Mouse (Mus musculus): Measurements from ENCODE around the gene Tnni1. TPM values are rescaled to one million over a fixed set of nuclear protein-coding genes. Genes with fewer than 3 reads are reported as not detected.
A peak's percentile ranks its signal among the peaks of the same experiment; 100 is the strongest.

The Tnni1 gene
- total RNA-seq (2021), result 100 to 1,000 TPM; 310 to 354 TPM
- long read RNA-seq, experiment 1, partial matches to known transcripts, result 1 of 16 reads
- long read RNA-seq, experiment 1, other reads (novel, unspliced or antisense), result 15 of 16 reads
- long read RNA-seq, experiment 2, partial matches to known transcripts, result 2 of 41 reads
- long read RNA-seq, experiment 2, other reads (novel, unspliced or antisense), result 39 of 41 reads

GRCm38 (mm10) chr1:135778780-135779535 lies at the start of gene Tnni1:
Tnni1 (plus strand) TSS chr1:135779434.
- no peak for DNase-seq (ENCODE audit: low spot score)

GRCm38 (mm10) chr1:135729821-135730220 lies 49.4 kb upstream of the Tnni1 start:
- peak; percentile 42 for DNase-seq (ENCODE audit: low spot score)

GRCm38 (mm10) chr1:135730296-135730695 lies 48.9 kb upstream of the Tnni1 start:
- no peak for DNase-seq (ENCODE audit: low spot score)

- no peak for DNase-seq (ENCODE audit: low spot score)
Observed at GRCm38 (mm10) chr1:135731393-135731792, 47.8 kb upstream of the Tnni1 start.

GRCm38 (mm10) chr1:135731897-135732684 lies 47.1 kb upstream of the Tnni1 start:
- DNase-seq (ENCODE audit: low spot score), result no peak

GRCm38 (mm10) chr1:135734225-135734937 lies 44.9 kb upstream of the Tnni1 start:
- peak; percentile 43 for DNase-seq (ENCODE audit: low spot score)

- DNase-seq (ENCODE audit: low spot score), result no peak
Observed at GRCm38 (mm10) chr1:135735460-135735859, 43.8 kb upstream of the Tnni1 start.

GRCm38 (mm10) chr1:135744987-135745386 lies 34.2 kb upstream of the Tnni1 start:
- DNase-seq (ENCODE audit: low spot score), result no peak

GRCm38 (mm10) chr1:135746248-135746647 lies 33.0 kb upstream of the Tnni1 start:
- DNase-seq (ENCODE audit: low spot score), result no peak

- peak; percentile 95 for DNase-seq (ENCODE audit: low spot score)
Observed at GRCm38 (mm10) chr1:135752737-135753348, 26.4 kb upstream of the Tnni1 start.

GRCm38 (mm10) chr1:135755287-135755686 lies 23.9 kb upstream of the Tnni1 start:
- DNase-seq (ENCODE audit: low spot score), result peak; percentile 87

GRCm38 (mm10) chr1:135755913-135756312 lies 23.3 kb upstream of the Tnni1 start:
- DNase-seq (ENCODE audit: low spot score), result no peak

- no peak for DNase-seq (ENCODE audit: low spot score)
Observed at GRCm38 (mm10) chr1:135757287-135757686, 21.9 kb upstream of the Tnni1 start.

GRCm38 (mm10) chr1:135759685-135760084 lies 19.5 kb upstream of the Tnni1 start:
- DNase-seq (ENCODE audit: low spot score), result no peak

- no peak for DNase-seq (ENCODE audit: low spot score)
Observed at GRCm38 (mm10) chr1:135760216-135760615, 19.0 kb upstream of the Tnni1 start.

- no peak for DNase-seq (ENCODE audit: low spot score)
Observed at GRCm38 (mm10) chr1:135761728-135762127, 17.5 kb upstream of the Tnni1 start.

- peak; percentile 63 for DNase-seq (ENCODE audit: low spot score)
Observed at GRCm38 (mm10) chr1:135763503-135764205, 15.6 kb upstream of the Tnni1 start.

GRCm38 (mm10) chr1:135764206-135764528 lies 15.1 kb upstream of the Tnni1 start:
- DNase-seq (ENCODE audit: low spot score), result no peak

- DNase-seq (ENCODE audit: low spot score), result peak; percentile 85
Observed at GRCm38 (mm10) chr1:135765645-135766591, 13.3 kb upstream of the Tnni1 start, which contains the start of gene Phlda3. Phlda3 (plus strand) TSS chr1:135766119.
